Mouse (Mus musculus) myocyte (in vitro differentiated cells): ENCODE data around the gene Krtcap3. TPM values are rescaled to one million over a fixed set of nuclear protein-coding genes. Genes with fewer than 3 reads are reported as not detected.
A peak's percentile ranks its signal among the peaks of the same experiment; 100 is the strongest.

ENCODE experiments used
- H3K27me3 ChIP-seq: one replicate; pipeline ENCODE4 v1.6.1; 2011; ENCODE audit not compliant: control insufficient read depth, insufficient read depth, insufficient read length
- H3K36me3 ChIP-seq: one replicate; pipeline ENCODE4 v1.6.1; 2011; ENCODE audit not compliant: control insufficient read depth, insufficient read depth
- H3K4me2 ChIP-seq: one replicate; pipeline ENCODE4 v1.6.1; 2011; ENCODE audit warnings: low read depth, control low read depth
- H3K4me3 ChIP-seq: one replicate; pipeline ENCODE4 v1.5.1; 2011; ENCODE audit warnings: mild to moderate bottlenecking, control low read depth, moderate library complexity
- H3K79me2 ChIP-seq: one replicate; pipeline ENCODE4 v1.6.1; 2011; ENCODE audit not compliant: control insufficient read depth, insufficient read depth
- H3ac ChIP-seq: one replicate; pipeline ENCODE4 v1.6.1; 2011; ENCODE audit not compliant: control insufficient read depth, insufficient read length
- CEBPB ChIP-seq: IDR thresholded peaks from 2 replicates; pipeline ENCODE4 v1.6.1; 2011; ENCODE audit warnings: mild to moderate bottlenecking, moderate library complexity; ENCODE audit not compliant: poor library complexity, insufficient read depth, severe bottlenecking
- E2F4 ChIP-seq: IDR thresholded peaks from one replicate; pipeline ENCODE4 v1.6.1; 2011; ENCODE audit warnings: mild to moderate bottlenecking, control low read depth, moderate library complexity; ENCODE audit not compliant: insufficient read depth
- MAX ChIP-seq: IDR thresholded peaks from one replicate; pipeline ENCODE4 v1.6.1; 2011; ENCODE audit warnings: low read depth, mild to moderate bottlenecking, control low read depth
- MYOD1 ChIP-seq, 3 experiments: IDR thresholded peaks; one replicate each; pipeline ENCODE4 v1.6.1; 2011; ENCODE audit warnings: control low read depth in 2 of 3, low read depth in 2 of 3, mild to moderate bottlenecking in 2 of 3, moderate library complexity in 1 of 3; ENCODE audit not compliant: insufficient read length in 2 of 3, control insufficient read depth in 1 of 3
- MYOG ChIP-seq, 3 experiments: IDR thresholded peaks; one replicate each; pipeline ENCODE4 v1.6.1; 2011; ENCODE audit warnings: control low read depth in 2 of 3, low read depth in 2 of 3, mild to moderate bottlenecking in 2 of 3; ENCODE audit not compliant: insufficient read length in 2 of 3, control insufficient read depth in 1 of 3, insufficient read depth in 1 of 3
- POLR2A ChIP-seq: IDR thresholded peaks from one replicate; pipeline ENCODE4 v1.6.1; 2011; ENCODE audit warnings: low read depth, mild to moderate bottlenecking, control low read depth, moderate library complexity; ENCODE audit not compliant: insufficient read length
- POLR2AphosphoS2 ChIP-seq: IDR thresholded peaks from one replicate; pipeline ENCODE4 v1.6.1; 2011; ENCODE audit warnings: low read depth, control low read depth; ENCODE audit not compliant: insufficient read length
- REST ChIP-seq: IDR thresholded peaks from one replicate; pipeline ENCODE4 v1.6.1; 2011; ENCODE audit warnings: mild to moderate bottlenecking, control low read depth, moderate library complexity; ENCODE audit not compliant: insufficient read depth, insufficient read length
- SRF ChIP-seq: IDR thresholded peaks from one replicate; pipeline ENCODE4 v1.6.1; 2011; ENCODE audit warnings: low read depth; ENCODE audit not compliant: control insufficient read depth, insufficient read length
- TCF12 ChIP-seq: IDR thresholded peaks from one replicate; pipeline ENCODE4 v1.6.1; 2011; ENCODE audit warnings: mild to moderate bottlenecking, control low read depth; ENCODE audit not compliant: poor library complexity, insufficient read depth, severe bottlenecking
- TCF3 ChIP-seq: IDR thresholded peaks from one replicate; pipeline ENCODE4 v1.6.1; 2011; ENCODE audit warnings: low read depth, control low read depth; ENCODE audit not compliant: insufficient read length
- USF1 ChIP-seq: IDR thresholded peaks from one replicate; pipeline ENCODE4 v1.6.1; 2011; ENCODE audit warnings: low read depth, mild to moderate bottlenecking, control low read depth, moderate library complexity
- polyA plus RNA-seq: library from polyadenylated mRNA; unstranded; fragments of >200 nt; fragmentation: generic; extraction: Trizol; gene quantifications from one replicate; pipeline ENCODE4 v1.2.1, GENCODE M21; 2012; ENCODE audit warnings: missing spikeins

The Krtcap3 gene
- polyA plus RNA-seq, 1 experiment, result 2.1 TPM

GRCm38 (mm10) chr5:31279245-31279988 lies 27.9 kb downstream of the Krtcap3 start:
- Histone ChIP-seq H3K4me3 (no peak overlapping the region), H3K27me3 (no peaks in the 10 kb centered on the region), H3ac (no peak overlapping the region), H3K4me2 (no peak overlapping the region), H3K79me2 (no peaks in the 10 kb centered on the region), H3K36me3 (peaks cover 35% of the 10 kb centered on the region)
- no peak for TF ChIP-seq SRF
- TF ChIP-seq TCF12, result no peak
- TF ChIP-seq E2F4, result no peak
- no peak for TF ChIP-seq POLR2A
- TF ChIP-seq USF1, result no peak
- no peak for TF ChIP-seq REST
- TF ChIP-seq TCF3, result no peak
- no peak for TF ChIP-seq MYOD1 (IDR thresholded peaks at IDR 0.05; ENCODE audit: control insufficient read depth in 1 of 3, insufficient read length in 2 of 3, low read depth in 2 of 3)
- no peak for TF ChIP-seq MAX
- no peak for TF ChIP-seq CEBPB

GRCm38 (mm10) chr5:31288225-31288624 lies 36.7 kb downstream of the Krtcap3 start:
- Histone ChIP-seq H3K27me3 (no peaks in the 10 kb centered on the region), H3ac (no peak overlapping the region), H3K36me3 (peaks cover 9% of the 10 kb centered on the region), H3K4me3 (no peak overlapping the region), H3K79me2 (no peaks in the 10 kb centered on the region), H3K4me2 (no peak overlapping the region)
- no peak for TF ChIP-seq POLR2AphosphoS2
- TF ChIP-seq REST, result no peak
- TF ChIP-seq MAX, result no peak
- TF ChIP-seq MYOG (IDR thresholded peaks at IDR 0.05; ENCODE audit: control insufficient read depth in 1 of 3, insufficient read depth in 1 of 3, insufficient read length in 2 of 3, low read depth in 2 of 3), result no peak
- TF ChIP-seq TCF3, result no peak
- no peak for TF ChIP-seq USF1
- no peak for TF ChIP-seq CEBPB
- TF ChIP-seq E2F4, result no peak
- no peak for TF ChIP-seq POLR2A

- peaks cover 9% of the 10 kb centered on the region for H3K36me3 ChIP-seq
- H3K79me2 ChIP-seq, result no peaks in the 10 kb centered on the region
- no peak overlapping the region for H3K4me3 ChIP-seq
- H3ac ChIP-seq, result no peak overlapping the region
- no peak overlapping the region for H3K4me2 ChIP-seq
- no peak for TF ChIP-seq SRF
- no peak for TF ChIP-seq TCF3
- no peak for TF ChIP-seq REST
- TF ChIP-seq POLR2AphosphoS2, result no peak
- no peak for TF ChIP-seq CEBPB
- TF ChIP-seq MAX, result no peak
- no peak for TF ChIP-seq USF1
- TF ChIP-seq TCF12, result no peak
- TF ChIP-seq E2F4, result no peak
- no peak for TF ChIP-seq POLR2A
- TF ChIP-seq MYOD1 (IDR thresholded peaks at IDR 0.05; ENCODE audit: control insufficient read depth in 1 of 3, insufficient read length in 2 of 3, low read depth in 2 of 3), result no peak
- TF ChIP-seq MYOG (IDR thresholded peaks at IDR 0.05; ENCODE audit: control insufficient read depth in 1 of 3, insufficient read depth in 1 of 3, insufficient read length in 2 of 3, low read depth in 2 of 3), result no peak
- H3K27me3 ChIP-seq, result no peaks in the 10 kb centered on the region
Measured at GRCm38 (mm10) chr5:31288655-31289054, 37.2 kb downstream of the Krtcap3 start.

- H3ac ChIP-seq, result no peak overlapping the region
- peak overlapping the region; percentile 67 for H3K4me3 ChIP-seq
- peak overlapping the region; percentile 94 for H3K4me2 ChIP-seq
- H3K79me2 ChIP-seq, result no peaks in the 10 kb centered on the region
- no peaks in the 10 kb centered on the region for H3K27me3 ChIP-seq
- TF ChIP-seq TCF12 (no peak), SRF (no peak), USF1 (no peak), MYOD1 (IDR thresholded peaks at IDR 0.05; ENCODE audit: control insufficient read depth in 1 of 3, insufficient read length in 2 of 3, low read depth in 2 of 3) (no peak), POLR2AphosphoS2 (no peak), MYOG (IDR thresholded peaks at IDR 0.05; ENCODE audit: control insufficient read depth in 1 of 3, insufficient read depth in 1 of 3, insufficient read length in 2 of 3, low read depth in 2 of 3) (no peak), CEBPB (no peak), TCF3 (no peak), REST (no peak), MAX (no peak), E2F4 (no peak), POLR2A (no peak)
- peaks cover 4% of the 10 kb centered on the region for H3K36me3 ChIP-seq
Measured at GRCm38 (mm10) chr5:31289626-31290230, 38.2 kb downstream of the Krtcap3 start.
